8 mouse cellular contexts compared by ENCODE assay signal in genomic region chr9:52047129-52047820, GRCm38 (mm10). TPM values are rescaled to one million over a fixed set of nuclear protein-coding genes. Genes with fewer than 3 reads are reported as not detected.
A peak's percentile ranks its signal among the peaks of the same experiment; 100 is the strongest.
DNase-seq lines count a peak whose midpoint lies in the region; ATAC-seq and TF ChIP-seq lines count a peak whose summit lies in the region.

Gene Rdx, plus strand, starts transcription at chr9:52047173.

- peak within 1 kb of the TSS; percentile 92 for H3K9ac ChIP-seq in forebrain, postnatal 0 days
- peak within 1 kb of the TSS; percentile 97 for H3K9ac ChIP-seq in midbrain, embryonic 13.5 days (replicated peaks)

- no peaks in the 10 kb centered on the region for H3K27me3 ChIP-seq in forebrain, postnatal 0 days (ENCODE audit: insufficient read depth, low read length)
- no peaks in the 10 kb centered on the region for H3K27me3 ChIP-seq in hindbrain, embryonic 10.5 days (ENCODE audit: insufficient read depth, poor library complexity, severe bottlenecking)
- no peaks in the 10 kb centered on the region for H3K27me3 ChIP-seq in midbrain, embryonic 13.5 days

- DNase-seq in layer of hippocampus, adult 8-10 months (ENCODE audit: low spot score in 2 of 2) = no peak
- no peak for DNase-seq in layer of hippocampus, adult 11-12 months (ENCODE audit: low spot score)
- peak; percentile 48 for DNase-seq in forebrain, postnatal 0 days
- peak; percentile 41 for DNase-seq in hindbrain, embryonic 10.5 days (ENCODE audit: low spot score)
- DNase-seq in left cerebral cortex, postnatal 14 days (ENCODE audit: low spot score in 2 of 2) = no peak
- peak; percentile 38 for DNase-seq in thymus, postnatal 14 days

- ATAC-seq in forebrain, postnatal 0 days = no peak
- no peak for ATAC-seq in midbrain, embryonic 13.5 days

- peak within 1 kb of the TSS; percentile 66 for H3K4me2 ChIP-seq in forebrain, postnatal 0 days (ENCODE audit: low read depth)
- H3K4me2 ChIP-seq in midbrain, embryonic 13.5 days (replicated peaks) = peak within 1 kb of the TSS; percentile 67

- peaks cover 2% of the 10 kb centered on the region for H3K4me1 ChIP-seq in bone marrow, adult 2 months (ENCODE audit: control insufficient read depth, insufficient read depth, low read length)
- peaks cover 18% of the 10 kb centered on the region for H3K4me1 ChIP-seq in forebrain, postnatal 0 days (ENCODE audit: insufficient read depth)
- peaks cover 36% of the 10 kb centered on the region for H3K4me1 ChIP-seq in hindbrain, embryonic 10.5 days (replicated peaks)
- H3K4me1 ChIP-seq in midbrain, embryonic 13.5 days (replicated peaks) = peaks cover 28% of the 10 kb centered on the region

- 2% methylated on average over 17 of the region's 17 CpGs for WGBS in bone marrow, adult 2 months
- WGBS in forebrain, postnatal 0 days = 3% methylated on average over 17 of the region's 17 CpGs
- WGBS in hindbrain, embryonic 10.5 days = 2% methylated on average over 17 of the region's 17 CpGs
- 3% methylated on average over 17 of the region's 17 CpGs for WGBS in midbrain, embryonic 13.5 days

- intact Hi-C loops in left cerebral cortex, postnatal 14 days (cut with DNase I) = loop anchor here (5.0 kb wide), 1 partner anchor 60 kb away; no protein-coding TSS in a partner anchor

- H3K36me3 ChIP-seq in forebrain, postnatal 0 days (ENCODE audit: insufficient read depth) = no peaks in the 10 kb centered on the region
- no peaks in the 10 kb centered on the region for H3K36me3 ChIP-seq in hindbrain, embryonic 10.5 days
- H3K36me3 ChIP-seq in midbrain, embryonic 13.5 days = no peaks in the 10 kb centered on the region

- H3K9me3 ChIP-seq in forebrain, postnatal 0 days (ENCODE audit: low read length) = no peaks in the 10 kb centered on the region
- no peaks in the 10 kb centered on the region for H3K9me3 ChIP-seq in hindbrain, embryonic 10.5 days
- H3K9me3 ChIP-seq in midbrain, embryonic 13.5 days = no peaks in the 10 kb centered on the region

- peak within 1 kb of the TSS; percentile 99 for H3K27ac ChIP-seq in bone marrow, adult 2 months (ENCODE audit: control insufficient read depth, insufficient read depth, low read depth, low read length, poor library complexity)
- H3K27ac ChIP-seq in forebrain, postnatal 0 days (ENCODE audit: low read depth, low read length) = peak within 1 kb of the TSS; percentile 98
- H3K27ac ChIP-seq in hindbrain, embryonic 10.5 days = peak within 1 kb of the TSS; percentile 100
- H3K27ac ChIP-seq in midbrain, embryonic 13.5 days = peak within 1 kb of the TSS; percentile 98

- peak within 1 kb of the TSS; percentile 84 for H3K4me3 ChIP-seq in bone marrow, adult 2 months (replicated peaks; ENCODE audit: control insufficient read depth, low read depth, low read length)
- peak within 1 kb of the TSS; percentile 90 for H3K4me3 ChIP-seq in forebrain, postnatal 0 days (ENCODE audit: low read depth, low read length)
- H3K4me3 ChIP-seq in hindbrain, embryonic 10.5 days = peak within 1 kb of the TSS; percentile 97
- H3K4me3 ChIP-seq in midbrain, embryonic 13.5 days (replicated peaks) = peak within 1 kb of the TSS; percentile 98

- TF ChIP-seq CTCF in bone marrow, adult 2 months (IDR thresholded peaks at IDR 0.05; ENCODE audit: control insufficient read depth, insufficient read depth, low read length) = no peak
- TF ChIP-seq CTCF in forebrain, postnatal 0 days (IDR thresholded peaks at IDR 0.05; ENCODE audit: low read depth) = peak; percentile 32

- TF ChIP-seq POLR2A in bone marrow, adult 2 months (IDR thresholded peaks at IDR 0.05; ENCODE audit: borderline replicate concordance, control insufficient read depth, low read depth, low read length) = no peak

RNA-seq across cellular contexts. Expression of gene Rdx, which starts in this region (rescaled TPM):
- total RNA-seq in layer of hippocampus, adult 8-10 months (2022) = 10 to 100 TPM; 55.3 to 58.1 (median 57.4) TPM
- polyA plus RNA-seq in bone marrow, adult 2 months (2011; ENCODE audit: insufficient read depth, insufficient read length, low replicate concordance, missing spikeins) = 30.5 and 35.0 TPM in 2 replicates
- total RNA-seq in forebrain, postnatal 0 days (2014; rRNA removed) = 75.4 and 84.6 TPM in 2 replicates
- 66.9 and 81.7 TPM in 2 replicates for polyA plus RNA-seq in forebrain, postnatal 0 days (2015; fragmentation: Nextera tagmentation; extraction: Ambion mirVana)
- 128 and 160 TPM in 2 replicates for polyA plus RNA-seq in hindbrain, embryonic 10.5 days (2016; fragmentation: Nextera tagmentation; extraction: Ambion mirVana)
- 10 to 100 TPM; 42.7 to 52.9 TPM for total RNA-seq in left cerebral cortex, postnatal 14 days (2021)
- polyA plus RNA-seq in midbrain, embryonic 13.5 days (2015; fragmentation: Nextera tagmentation; extraction: Ambion mirVana) = 120 TPM in 2 replicates

Comparison
In these comparisons a context has a peak if more than half of its experiments do, and no peak if none do; other contexts are left out.
1. DNase-seq: peak in forebrain, postnatal 0 days (single experiment), hindbrain, embryonic 10.5 days (single experiment) and thymus, postnatal 14 days (single experiment); none in layer of hippocampus, adult 8-10 months (0 of 2), layer of hippocampus, adult 11-12 months (single experiment) and left cerebral cortex, postnatal 14 days (0 of 2).
2. Peak in every context shown above with its lines, with median percentiles within 50 percentile points of each other: H3K27ac ChIP-seq and H3K4me3 ChIP-seq.